Mouse (Mus musculus): ENCODE measurements around the gene Rpl28.

DNA sequence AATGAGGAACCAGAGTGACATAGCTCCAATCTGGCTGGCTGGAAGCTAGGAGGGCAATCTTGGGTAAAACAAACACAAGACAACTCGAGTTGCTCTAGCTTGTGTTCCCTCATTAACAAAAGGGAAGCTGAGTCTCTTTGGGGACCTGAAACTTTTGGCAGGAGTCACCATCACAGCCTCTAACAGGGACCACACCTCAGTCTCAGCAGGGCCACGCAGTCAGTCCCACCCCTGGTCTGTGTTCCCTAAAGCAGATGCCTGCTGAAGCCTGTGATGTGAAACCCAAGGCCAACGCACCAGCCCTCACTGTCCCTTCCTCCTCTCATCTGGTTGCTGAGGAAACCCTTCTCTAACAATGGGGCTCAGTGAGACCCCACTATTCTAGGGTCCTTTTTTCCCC is 10.5 kb upstream of the Rpl28 start:
- TF ChIP-seq CTCF (conservative IDR thresholded peaks at IDR 0.05 in 1 of 2, IDR thresholded peaks at IDR 0.05 in 1 of 2; ENCODE audit: low read depth in 2 of 2, low read length in 2 of 2), result no peak
- TF ChIP-seq EP300 (IDR thresholded peaks at IDR 0.05; ENCODE audit: low read length), result no peak
- TF ChIP-seq MXI1 (IDR thresholded peaks at IDR 0.05; ENCODE audit: low read depth, low read length), result no peak

All from CH12.LX (cell line).